Mouse (Mus musculus): Measurements from ENCODE around the gene Gsk3b. TPM values are rescaled to one million over a fixed set of nuclear protein-coding genes. Genes with fewer than 3 reads are reported as not detected.

The Gsk3b gene
- total RNA-seq, 2 experiments from 2014 or later = 153 to 155 TPM

- DNase-seq = no peak
Measured at GRCm38 (mm10) chr16:38282559-38283160, 193.9 kb downstream of the Gsk3b start.

DNA sequence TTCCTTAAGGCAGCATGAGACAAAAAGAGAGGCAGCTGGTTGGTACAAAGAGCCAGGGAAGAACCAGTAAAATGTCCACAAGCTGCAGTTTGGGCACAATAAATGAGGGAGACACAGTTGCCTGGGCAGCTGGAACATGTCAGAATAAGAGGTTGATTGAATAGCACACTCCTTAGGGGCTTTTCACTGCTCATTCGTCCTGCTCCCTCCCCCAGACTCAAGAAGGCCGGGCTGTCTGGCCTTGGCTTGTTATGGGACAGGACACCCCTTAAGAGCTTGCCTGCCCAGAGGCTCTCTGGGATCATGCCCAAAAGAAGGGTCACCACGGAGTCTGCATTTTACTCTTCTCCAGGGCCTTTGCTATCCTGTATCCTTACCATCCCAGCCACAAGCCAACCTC is 194.5 kb downstream of the Gsk3b start:
- DNase-seq = no peak

GRCm38 (mm10) chr16:38285801-38286200 is 197.0 kb downstream of the Gsk3b start:
- no peak for DNase-seq

- no peak for DNase-seq
Measured at GRCm38 (mm10) chr16:38286541-38286940, 197.7 kb downstream of the Gsk3b start.

DNA sequence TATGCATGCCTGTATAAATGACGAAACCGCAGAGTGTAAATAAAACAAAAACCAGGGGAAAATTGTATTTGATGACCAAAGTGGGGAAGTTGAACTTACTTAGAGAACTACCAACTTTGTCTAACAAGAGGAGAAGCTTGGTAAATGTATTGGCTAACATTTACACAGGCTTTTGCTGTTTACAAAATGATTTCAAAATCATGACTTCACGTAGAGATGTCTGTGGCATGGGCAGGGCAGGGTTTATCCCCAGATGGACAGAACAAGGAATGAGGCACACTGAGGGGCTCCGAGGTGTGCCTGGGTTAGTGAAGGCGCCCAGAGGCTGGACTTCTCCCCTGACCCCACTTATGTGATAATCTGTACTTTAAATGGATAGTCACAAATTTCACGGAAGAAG is 198.6 kb downstream of the Gsk3b start:
- no peak for DNase-seq

GRCm38 (mm10) chr16:38287762-38288161 is 199.0 kb downstream of the Gsk3b start:
- DNase-seq = no peak

DNA sequence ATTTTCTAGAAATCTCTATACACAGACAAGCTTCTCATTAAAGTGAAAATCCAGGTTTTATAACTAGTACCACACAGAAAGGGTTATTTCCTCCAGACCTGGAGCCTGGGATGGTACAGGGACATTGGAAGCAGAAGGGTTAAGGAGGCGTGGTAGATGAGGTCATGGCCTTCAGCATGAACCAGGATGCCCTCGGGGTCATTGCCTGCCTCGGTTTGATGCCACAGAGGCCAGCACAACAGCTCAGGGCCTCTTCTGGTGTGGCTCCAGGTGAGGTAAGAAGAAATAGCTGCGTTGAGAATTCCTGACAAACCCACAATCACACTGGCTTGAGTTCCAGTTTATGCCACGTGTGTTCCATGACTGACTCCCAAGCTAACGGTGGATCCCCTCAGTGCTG is 200.1 kb downstream of the Gsk3b start:
- no peak for DNase-seq

DNA sequence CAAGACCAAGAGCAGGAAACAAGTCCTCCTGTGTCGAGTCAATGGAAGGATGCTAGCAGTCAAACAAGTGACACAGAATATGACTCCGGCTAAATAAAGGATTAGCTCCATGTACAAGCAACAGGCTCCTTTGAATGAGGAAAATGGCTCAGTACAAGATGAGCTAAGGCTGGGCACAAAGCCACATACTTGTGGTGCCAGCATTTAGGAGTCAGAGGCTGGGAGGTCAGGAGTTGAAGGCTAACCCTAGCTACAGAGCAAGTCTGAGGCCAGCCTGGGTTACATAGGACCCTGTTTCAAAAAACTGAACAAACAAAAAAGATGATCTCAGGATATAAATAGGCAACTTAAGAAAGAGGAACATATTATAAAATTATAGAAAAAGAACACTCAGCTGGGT is 201.3 kb downstream of the Gsk3b start:
- no peak for DNase-seq

GRCm38 (mm10) chr16:38294685-38295348 is 206.0 kb downstream of the Gsk3b start, which contains the start of gene Nr1i2:
Gene Nr1i2, minus strand, starts transcription at chr16:38294824.
- DNase-seq = no peak

DNA sequence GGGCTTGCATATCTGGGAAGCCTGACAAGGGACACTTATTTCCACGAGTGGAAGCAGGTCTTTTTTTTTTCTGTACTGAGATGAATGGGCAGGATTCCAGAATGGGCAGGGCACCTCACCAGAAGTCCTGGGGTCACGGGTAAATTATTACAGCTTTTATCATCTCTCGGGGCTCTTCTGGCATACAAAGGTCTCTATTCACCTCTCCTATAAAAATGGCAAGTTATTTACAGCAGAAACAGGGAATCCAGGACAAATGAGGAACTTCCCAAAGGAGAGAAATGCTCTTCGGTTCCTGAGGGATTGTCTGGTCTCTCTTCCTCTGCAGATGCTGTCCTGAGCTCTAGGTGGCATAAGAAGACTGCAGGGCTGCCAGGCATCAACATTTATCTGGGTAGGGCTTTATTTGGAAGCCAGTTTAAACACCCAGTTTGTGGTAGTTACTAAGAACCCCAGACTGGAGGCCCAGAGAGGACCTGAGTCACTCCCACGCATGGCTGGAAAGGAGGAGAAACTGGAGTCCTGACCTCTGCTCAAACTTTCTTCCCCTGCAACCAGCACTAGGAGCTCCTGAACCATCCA is 206.6 kb downstream of the Gsk3b start:
- DNase-seq = no peak

Other genes starting within 250 kb of the Gsk3b start
- under 1 TPM in 1 of 2 experiments, not detected in 1; 0.35 TPM for gene Gm36028, start 227.9 kb upstream of the Gsk3b start, total RNA-seq (2021)
- gene Lrrc58, start 220.6 kb upstream of the Gsk3b start, total RNA-seq (2021) = 100 to 1,000 TPM; 101 to 108 TPM
- gene Gpr156, start 172.5 kb upstream of the Gsk3b start, total RNA-seq (2021) = under 1 TPM; 0.65 to 0.76 TPM
- gene Nr1i2, start 205.8 kb downstream of the Gsk3b start, total RNA-seq (2021) = not detected

Data from layer of hippocampus, postnatal 36 days (tissue).